Mouse (Mus musculus): ENCODE measurements at regions not wholly inside any gene's neighbourhood (a gene's known extent, or its start where the extent isn't known, plus 50 kb on each side); places are given as distances from the start of the nearest gene placed in this dataset.

DNA sequence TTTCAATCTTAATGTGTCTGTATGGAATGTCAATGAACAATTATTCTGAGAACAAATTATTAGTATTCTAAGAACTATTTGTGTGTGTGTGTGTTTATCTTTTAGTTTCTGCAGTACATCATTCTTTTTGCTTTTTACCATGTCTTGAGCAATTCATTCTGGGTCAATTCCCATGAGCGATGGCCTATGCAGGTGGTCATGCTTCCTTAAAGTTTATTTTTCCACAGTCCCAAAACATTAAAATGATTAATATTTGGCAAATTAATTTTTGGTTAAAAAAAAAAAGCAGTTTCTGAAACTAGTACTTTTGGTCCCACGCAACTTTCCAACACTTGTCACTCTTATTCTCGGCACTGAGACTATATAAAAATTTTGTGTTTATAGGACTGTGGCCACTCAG is 416.8 kb upstream of the Rgmb start:
- H3K4me3 ChIP-seq (ENCODE audit: low read depth, low read length), result no peak overlapping the region
- H3K9me3 ChIP-seq (ENCODE audit: low read depth, low read length), result no peaks in the 10 kb centered on the region
- no peaks in the 10 kb centered on the region for H3K4me1 ChIP-seq (ENCODE audit: insufficient read depth)
- 81% methylated on average over 3 of the region's 3 CpGs for WGBS
- no peak overlapping the region for H3K4me2 ChIP-seq
- H3K27ac ChIP-seq (ENCODE audit: low read depth), result no peak overlapping the region
- no peaks in the 10 kb centered on the region for H3K36me3 ChIP-seq (ENCODE audit: insufficient read depth)
- H3K9ac ChIP-seq, result no peak overlapping the region
- DNase-seq, result no peak
- no peak for ATAC-seq (ENCODE audit: insufficient read depth)
- no peaks in the 10 kb centered on the region for H3K27me3 ChIP-seq (ENCODE audit: insufficient read depth, low read length)
- TF ChIP-seq CTCF (IDR thresholded peaks at IDR 0.05; ENCODE audit: low read depth), result no peak

DNA sequence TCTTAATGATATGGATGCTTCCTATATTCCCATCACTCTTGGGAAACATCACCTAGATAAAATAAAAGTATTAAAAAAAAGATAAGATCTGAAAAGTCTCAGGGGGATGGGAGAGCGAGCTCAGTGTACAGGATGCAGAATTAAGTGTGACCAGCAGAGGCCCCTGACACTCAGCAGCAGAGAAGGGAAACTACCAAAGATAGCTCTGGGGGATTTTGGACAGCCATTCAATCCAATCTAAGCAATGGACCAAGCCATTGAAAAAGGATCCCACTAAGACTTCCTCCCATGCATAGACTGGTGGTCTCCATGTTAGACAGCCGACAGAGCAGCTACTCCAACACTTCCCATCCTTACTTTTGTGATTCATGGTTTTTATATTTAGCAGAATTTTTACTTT is 390.4 kb upstream of the Rgmb start:
- Histone ChIP-seq H3K9me3 (ENCODE audit: low read depth, low read length) (no peaks in the 10 kb centered on the region), H3K27me3 (ENCODE audit: insufficient read depth, low read length) (no peaks in the 10 kb centered on the region), H3K9ac (no peak overlapping the region), H3K4me3 (ENCODE audit: low read depth, low read length) (no peak overlapping the region), H3K4me2 (no peak overlapping the region), H3K36me3 (ENCODE audit: insufficient read depth) (no peaks in the 10 kb centered on the region), H3K27ac (ENCODE audit: low read depth) (no peak overlapping the region), H3K4me1 (ENCODE audit: insufficient read depth) (no peaks in the 10 kb centered on the region)
- ATAC-seq (ENCODE audit: insufficient read depth), result no peak
- TF ChIP-seq CTCF (IDR thresholded peaks at IDR 0.05; ENCODE audit: low read depth), result no peak
- DNase-seq, result peak; percentile 5
- WGBS, result 81% methylated on average over 2 of the region's 2 CpGs

DNA sequence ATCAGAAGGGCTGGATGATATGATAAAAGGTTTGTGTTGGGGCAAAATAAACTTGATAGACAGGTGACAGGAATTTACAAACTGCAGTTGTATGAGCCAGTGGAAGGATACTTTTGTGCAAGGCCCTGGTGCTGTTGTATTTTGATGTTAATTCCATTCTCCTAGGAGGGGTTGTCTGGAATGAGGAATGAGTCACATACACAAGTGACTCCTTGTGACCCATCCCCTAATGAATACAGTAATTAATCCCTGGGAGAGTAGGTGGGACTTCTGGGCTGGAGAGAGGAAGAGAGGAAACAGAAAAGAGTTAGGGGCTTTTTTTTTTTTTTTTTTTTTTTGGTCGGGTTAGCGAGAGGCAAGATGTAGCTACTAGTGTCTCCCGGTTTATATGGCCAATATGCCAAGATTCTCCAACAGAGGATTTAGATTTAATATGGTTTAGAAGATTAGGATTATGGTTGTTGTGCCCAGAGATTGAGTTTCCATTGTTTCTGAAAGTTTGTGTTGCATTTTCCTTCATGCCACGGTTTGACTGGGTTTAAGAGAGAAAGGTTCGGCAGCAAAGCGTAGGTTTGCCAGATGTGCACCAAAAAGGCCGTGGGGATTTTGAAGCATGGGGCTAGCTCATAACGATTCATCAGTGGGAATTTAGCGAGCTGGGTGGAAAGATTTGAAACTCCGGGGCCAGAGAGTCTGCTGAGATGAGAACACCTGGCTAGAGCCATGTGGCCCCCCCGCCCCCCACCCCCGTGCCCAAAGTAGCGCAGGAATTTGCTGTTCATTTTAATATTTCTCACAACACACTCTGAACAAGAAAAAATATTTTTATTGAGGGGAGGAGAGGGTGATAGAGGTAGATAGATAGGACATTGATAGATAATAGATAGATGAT is 389.1 kb upstream of the Rgmb start:
- WGBS, result 86% methylated on average over 13 of the region's 13 CpGs
- H3K27me3 ChIP-seq (ENCODE audit: insufficient read depth, low read length), result no peaks in the 10 kb centered on the region
- H3K4me1 ChIP-seq (ENCODE audit: insufficient read depth), result no peaks in the 10 kb centered on the region
- H3K36me3 ChIP-seq (ENCODE audit: insufficient read depth), result no peaks in the 10 kb centered on the region
- no peak overlapping the region for H3K9ac ChIP-seq
- no peaks in the 10 kb centered on the region for H3K9me3 ChIP-seq (ENCODE audit: low read depth, low read length)
- ATAC-seq (ENCODE audit: insufficient read depth) (no peak), DNase-seq (no peak)
- no peak overlapping the region for H3K27ac ChIP-seq (ENCODE audit: low read depth)
- TF ChIP-seq CTCF (IDR thresholded peaks at IDR 0.05; ENCODE audit: low read depth), result no peak
- H3K4me2 ChIP-seq, result no peak overlapping the region
- no peak overlapping the region for H3K4me3 ChIP-seq (ENCODE audit: low read depth, low read length)

DNA sequence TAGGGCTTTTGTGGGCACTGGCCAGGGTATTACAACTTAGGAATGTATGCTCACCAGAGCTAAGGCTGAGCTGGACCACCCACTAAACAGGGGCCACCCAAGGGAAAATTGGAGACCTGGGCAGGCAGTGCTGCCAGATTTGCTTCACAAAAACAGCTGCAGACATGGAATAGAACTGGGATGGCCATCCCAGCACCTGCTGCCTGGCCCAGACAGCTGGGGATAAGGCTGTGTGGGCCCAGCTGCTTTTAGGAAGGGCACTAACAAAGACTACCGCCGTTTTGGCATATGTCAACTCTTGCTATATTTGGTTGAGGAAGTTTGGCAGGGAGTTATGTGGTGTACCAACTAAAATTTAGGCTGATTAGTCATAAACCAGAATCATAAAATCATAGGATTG is 387.8 kb upstream of the Rgmb start:
- H3K36me3 ChIP-seq (ENCODE audit: insufficient read depth), result no peaks in the 10 kb centered on the region
- DNase-seq (peak; percentile 22), ATAC-seq (ENCODE audit: insufficient read depth) (peak; percentile 49; the same call in 1 of the 2 replicates)
- no peaks in the 10 kb centered on the region for H3K4me1 ChIP-seq (ENCODE audit: insufficient read depth)
- H3K4me3 ChIP-seq (ENCODE audit: low read depth, low read length), result no peak overlapping the region
- H3K9ac ChIP-seq, result no peak overlapping the region
- no peak overlapping the region for H3K27ac ChIP-seq (ENCODE audit: low read depth)
- no peaks in the 10 kb centered on the region for H3K27me3 ChIP-seq (ENCODE audit: insufficient read depth, low read length)
- no peak overlapping the region for H3K4me2 ChIP-seq
- TF ChIP-seq CTCF (IDR thresholded peaks at IDR 0.05; ENCODE audit: low read depth), result no peak
- no peaks in the 10 kb centered on the region for H3K9me3 ChIP-seq (ENCODE audit: low read depth, low read length)
- 48% methylated on average over 2 of the region's 2 CpGs for WGBS

DNA sequence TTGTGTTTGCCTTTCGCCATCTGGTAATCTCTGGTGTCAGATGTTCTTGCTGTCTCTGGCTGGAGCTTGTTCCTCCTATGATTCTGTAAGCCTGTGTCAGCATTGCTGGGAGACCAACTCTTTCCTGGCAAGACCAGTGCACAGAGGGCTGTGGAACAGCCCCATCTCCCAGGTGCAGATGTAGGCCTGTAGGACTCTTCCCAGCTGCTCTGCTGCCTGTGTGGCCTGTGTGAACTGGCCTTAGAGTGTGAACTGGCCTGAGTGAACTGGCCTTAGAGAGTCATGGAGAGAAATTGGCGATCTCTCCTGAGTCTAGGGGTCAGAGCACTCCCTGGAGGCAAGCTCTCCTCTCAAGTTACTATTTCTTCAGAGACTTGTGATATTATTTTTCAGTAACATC is 386.0 kb upstream of the Rgmb start:
- Histone ChIP-seq H3K27me3 (ENCODE audit: insufficient read depth, low read length) (no peaks in the 10 kb centered on the region), H3K4me2 (no peak overlapping the region), H3K4me3 (ENCODE audit: low read depth, low read length) (no peak overlapping the region), H3K27ac (ENCODE audit: low read depth) (no peak overlapping the region), H3K9ac (no peak overlapping the region), H3K36me3 (ENCODE audit: insufficient read depth) (no peaks in the 10 kb centered on the region), H3K4me1 (ENCODE audit: insufficient read depth) (no peaks in the 10 kb centered on the region), H3K9me3 (ENCODE audit: low read depth, low read length) (no peaks in the 10 kb centered on the region)
- 68% methylated on average over 2 of the region's 2 CpGs for WGBS
- TF ChIP-seq CTCF (IDR thresholded peaks at IDR 0.05; ENCODE audit: low read depth), result no peak
- ATAC-seq (ENCODE audit: insufficient read depth) (no peak), DNase-seq (no peak)

DNA sequence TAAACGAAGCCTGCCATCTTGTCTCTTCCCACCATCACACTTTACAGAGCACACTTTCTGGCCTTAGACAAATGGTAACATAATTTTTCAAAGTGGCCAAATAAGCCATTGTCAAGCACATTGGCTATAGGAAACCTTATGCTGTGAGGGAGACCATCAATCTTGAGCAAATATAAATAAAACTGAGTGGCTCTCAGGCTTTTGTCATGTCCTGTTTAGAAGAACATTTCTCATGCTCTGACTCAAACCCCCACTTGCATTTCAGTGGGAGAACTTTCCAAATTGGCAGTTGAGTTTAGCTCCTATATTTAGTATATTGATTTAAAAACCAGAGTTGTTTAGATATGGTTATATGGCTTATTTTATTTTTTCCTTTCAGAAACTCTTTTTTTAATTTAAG is 362.8 kb upstream of the Rgmb start:
- TF ChIP-seq CTCF (IDR thresholded peaks at IDR 0.05; ENCODE audit: low read depth), result no peak
- Histone ChIP-seq H3K4me2 (no peak overlapping the region), H3K36me3 (ENCODE audit: insufficient read depth) (no peaks in the 10 kb centered on the region), H3K9ac (no peak overlapping the region), H3K4me3 (ENCODE audit: low read depth, low read length) (no peak overlapping the region), H3K27ac (ENCODE audit: low read depth) (no peak overlapping the region), H3K4me1 (ENCODE audit: insufficient read depth) (no peaks in the 10 kb centered on the region), H3K27me3 (ENCODE audit: insufficient read depth, low read length) (no peaks in the 10 kb centered on the region), H3K9me3 (ENCODE audit: low read depth, low read length) (no peaks in the 10 kb centered on the region)
- ATAC-seq (ENCODE audit: insufficient read depth), result peak; percentile 70; the same call in 1 of the 2 replicates
- DNase-seq, result peak; percentile 71
- WGBS, result 22% methylated on average over 1 of the region's 1 CpGs

DNA sequence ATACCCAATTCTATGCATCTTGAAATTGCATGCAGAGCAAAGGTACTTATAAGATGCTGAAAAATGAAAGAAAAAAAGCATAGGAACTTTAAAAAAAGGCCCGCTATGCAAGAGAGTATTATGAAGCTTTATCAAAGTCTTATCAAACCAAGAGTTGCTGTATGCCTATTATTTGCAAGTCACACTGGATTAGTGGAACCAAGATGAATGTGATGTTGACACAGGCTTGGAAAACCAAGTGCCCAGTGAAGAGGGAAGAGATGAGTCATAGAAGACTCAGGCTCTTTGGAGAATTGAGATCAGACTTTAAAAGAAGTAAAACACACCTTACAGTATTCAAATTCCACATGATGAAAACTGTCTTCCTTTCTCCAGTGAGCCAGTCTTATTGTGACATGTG is 350.0 kb upstream of the Rgmb start:
- WGBS, result 84% methylated on average over 1 of the region's 1 CpGs
- DNase-seq (no peak), ATAC-seq (ENCODE audit: insufficient read depth) (no peak)
- TF ChIP-seq CTCF (IDR thresholded peaks at IDR 0.05; ENCODE audit: low read depth), result no peak
- no peaks in the 10 kb centered on the region for H3K27me3 ChIP-seq (ENCODE audit: insufficient read depth, low read length)
- H3K4me3 ChIP-seq (ENCODE audit: low read depth, low read length), result no peak overlapping the region
- H3K27ac ChIP-seq (ENCODE audit: low read depth), result no peak overlapping the region
- no peak overlapping the region for H3K4me2 ChIP-seq
- H3K9me3 ChIP-seq (ENCODE audit: low read depth, low read length), result no peaks in the 10 kb centered on the region
- no peaks in the 10 kb centered on the region for H3K4me1 ChIP-seq (ENCODE audit: insufficient read depth)
- no peak overlapping the region for H3K9ac ChIP-seq
- no peaks in the 10 kb centered on the region for H3K36me3 ChIP-seq (ENCODE audit: insufficient read depth)
